Mouse (Mus musculus) neutrophil, adult 65 days (primary cell): ENCODE measurements around the gene Idi1. TPM values are rescaled to one million over a fixed set of nuclear protein-coding genes. Genes with fewer than 3 reads are reported as not detected.

ENCODE experiments used
- total RNA-seq: library from RNA; stranded (reverse); gene quantifications from 2 replicates; pipeline ENCODE4 v1.2.4, GENCODE M21; 2023

Idi1 gene
- 7.3 and 9.4 TPM in 2 replicates for total RNA-seq

GRCm38 (mm10) chr13:8885445-8886184 lies at the start of gene Idi1:
Gene Idi1 (plus strand): TSS chr13:8885501.

GRCm38 (mm10) chr13:8871314-8871962 lies 13.9 kb upstream of the Idi1 start, which contains the start of gene Wdr37:
Gene Wdr37 (minus strand): TSS chr13:8871909.

Other genes starting within 250 kb of the Idi1 start
- 44.9 and 73.8 TPM in 2 replicates for gene Wdr37, start 13.6 kb upstream of the Idi1 start, total RNA-seq
- gene Gm9745, start 62.7 kb downstream of the Idi1 start, total RNA-seq = not detected in 2 replicates
- not detected in 2 replicates for gene Idi2, start 67.4 kb downstream of the Idi1 start, total RNA-seq
- 22.2 and 30.9 TPM in 2 replicates for gene Gtpbp4, start 110.6 kb downstream of the Idi1 start, total RNA-seq
- gene Larp4b, start 208.4 kb downstream of the Idi1 start, total RNA-seq = 94.9 and 111 TPM in 2 replicates